Mouse (Mus musculus) G1E (cell line): ENCODE results near the gene Usp16. TPM values are rescaled to one million over a fixed set of nuclear protein-coding genes. Genes with fewer than 3 reads are reported as not detected.
"Not testable (repeated sequence)": the region's sequence is repeated elsewhere in the genome, so short reads cannot be mapped to it uniquely, and the experiment has no call there.

ENCODE experiments used
- ATAC-seq: 2 replicates; pipeline ENCODE4 v1.8.0; 2016; ENCODE audit warnings: mild to moderate bottlenecking; ENCODE audit not compliant: insufficient number of reproducible peaks, poor library complexity, low FRiP score, severe bottlenecking; ENCODE audit errors: extremely low read depth
- DNase-seq: peaks from one replicate; pipeline ENCODE4 v3.0.0; 2012; ENCODE audit warnings: low spot score
- H3K27me3 ChIP-seq: 2 replicates; pipeline ENCODE4 v1.6.1; 2012; ENCODE audit warnings: mild to moderate bottlenecking, low read length, inconsistent platforms; ENCODE audit not compliant: insufficient read depth
- H3K36me3 ChIP-seq: replicated peaks from 2 replicates; pipeline ENCODE3; 2012; ENCODE audit warnings: mild to moderate bottlenecking, inconsistent platforms
- H3K4me1 ChIP-seq: 2 replicates; pipeline ENCODE4 v1.6.1; 2012; ENCODE audit warnings: low read depth, low read length, inconsistent platforms, mixed read lengths; ENCODE audit not compliant: insufficient read depth
- H3K4me3 ChIP-seq: 2 replicates; pipeline ENCODE4 v1.5.1; 2012; ENCODE audit warnings: low read depth, mild to moderate bottlenecking, inconsistent platforms, low read length, moderate library complexity, mixed read lengths
- H3K9me3 ChIP-seq: replicated peaks from 2 replicates; pipeline ENCODE4 v1.6.1; 2012; ENCODE audit warnings: inconsistent platforms
- CTCF ChIP-seq: IDR thresholded peaks from 2 replicates; pipeline ENCODE4 v1.5.1; 2012; ENCODE audit warnings: low read depth, low read length, inconsistent platforms, mixed read lengths
- GATA1 ChIP-seq: IDR thresholded peaks from 2 replicates; pipeline ENCODE4 v1.6.1; 2012; ENCODE audit warnings: borderline replicate concordance, low read length, inconsistent platforms, mixed read lengths
- GATA2 ChIP-seq: IDR thresholded peaks from 2 replicates; pipeline ENCODE4 v1.6.1; 2012; ENCODE audit warnings: low read depth, low read length, inconsistent platforms, borderline replicate concordance
- POLR2AphosphoS5 ChIP-seq: IDR thresholded peaks from 2 replicates; pipeline ENCODE4 v1.6.1; 2012; ENCODE audit warnings: low read depth, low read length, inconsistent platforms; ENCODE audit not compliant: insufficient replicate concordance
- TAL1 ChIP-seq: conservative IDR thresholded peaks from 2 replicates; pipeline ENCODE4 v1.6.1; 2012; ENCODE audit warnings: low read depth, low read length, inconsistent platforms, mixed read lengths
- polyA plus RNA-seq: library from polyadenylated mRNA; stranded (reverse); fragments of >175 nt; gene quantifications from 2 replicates; pipeline ENCODE4 v1.2.3, GENCODE M21; 2012
- total RNA-seq, 2 experiments: library from RNA; stranded (forward) in 1 of 2; stranded (reverse) in 1 of 2; fragments of 200-1000 nt in 1 of 2; fragments of >200 nt in 1 of 2; fragmentation: Nextera tagmentation in 1 of 2; gene quantifications; 2 replicates each; pipeline ENCODE4 v1.2.3; 2014 to 2017

Usp16 gene
- total and polyA plus RNA-seq, 3 experiments: 14.2 to 86.5 (median 76.1) TPM

DNA sequence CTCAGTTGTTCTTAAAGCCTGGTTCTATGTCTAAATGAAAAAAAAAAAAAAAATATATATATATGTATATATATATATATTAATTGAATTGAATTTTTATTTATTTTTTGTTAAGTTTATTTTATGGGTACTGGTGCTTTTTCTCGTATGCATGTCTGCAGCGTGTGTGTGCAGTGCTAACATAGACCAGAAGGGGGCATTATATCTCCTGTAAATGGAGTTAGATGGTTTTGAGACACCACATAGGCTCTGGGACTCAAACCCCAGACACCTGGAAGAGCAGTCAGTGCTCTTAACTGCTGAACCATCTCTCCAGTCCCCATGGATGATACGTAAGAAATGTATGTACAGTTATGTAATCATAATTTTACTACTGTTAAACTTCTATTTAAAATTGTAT lies 4.2 kb downstream of the Usp16 start:
- no peak overlapping the region for H3K4me3 ChIP-seq
- DNase-seq: no peak
- H3K36me3 ChIP-seq: peaks cover 60% of the 10 kb centered on the region
- H3K27me3 ChIP-seq: no peaks in the 10 kb centered on the region
- H3K9me3 ChIP-seq: no peaks in the 10 kb centered on the region
- H3K4me1 ChIP-seq: peaks cover 23% of the 10 kb centered on the region
- no peak for ATAC-seq
- TF ChIP-seq GATA1: no peak
- TF ChIP-seq TAL1: no peak
- TF ChIP-seq GATA2: no peak
- no peak for TF ChIP-seq POLR2AphosphoS5
- no peak for TF ChIP-seq CTCF

- no peak for ATAC-seq
Measured at GRCm38 (mm10) chr16:87470579-87470978, 16.1 kb downstream of the Usp16 start.

GRCm38 (mm10) chr16:87484367-87484766 lies 29.9 kb downstream of the Usp16 start:
- no peaks in the 10 kb centered on the region for H3K9me3 ChIP-seq
- no peak for TF ChIP-seq CTCF
- TF ChIP-seq TAL1: no peak

More at GRCm38 (mm10) chr16:87470579-87470978, 16.1 kb downstream of the Usp16 start:
- TF ChIP-seq TAL1: no peak
- TF ChIP-seq GATA2: no peak
- TF ChIP-seq GATA1: no peak
- no peak for TF ChIP-seq POLR2AphosphoS5
- no peaks in the 10 kb centered on the region for H3K4me1 ChIP-seq
- H3K9me3 ChIP-seq: no peaks in the 10 kb centered on the region
- peaks cover 88% of the 10 kb centered on the region for H3K36me3 ChIP-seq
- H3K27me3 ChIP-seq: no peaks in the 10 kb centered on the region
- DNase-seq: no peak
- no peak overlapping the region for H3K4me3 ChIP-seq

GRCm38 (mm10) chr16:87486739-87487138 lies 32.2 kb downstream of the Usp16 start:
- Histone ChIP-seq H3K36me3 (peaks cover 95% of the 10 kb centered on the region), H3K4me3 (no peak overlapping the region), H3K9me3 (no peaks in the 10 kb centered on the region), H3K27me3 (no peaks in the 10 kb centered on the region), H3K4me1 (peaks cover 12% of the 10 kb centered on the region)
- DNase-seq: no peak
- no peak for TF ChIP-seq GATA1
- TF ChIP-seq GATA2: no peak
- TF ChIP-seq CTCF: no peak
- no peak for TF ChIP-seq TAL1
- TF ChIP-seq POLR2AphosphoS5: no peak
- ATAC-seq: no peak

More at GRCm38 (mm10) chr16:87484367-87484766, 29.9 kb downstream of the Usp16 start:
- Histone ChIP-seq H3K4me1 (peaks cover 11% of the 10 kb centered on the region), H3K27me3 (no peaks in the 10 kb centered on the region), H3K36me3 (peaks cover 90% of the 10 kb centered on the region), H3K4me3 (no peak overlapping the region)
- no peak for ATAC-seq
- DNase-seq: no peak

- no peak for DNase-seq
- H3K36me3 ChIP-seq: peaks cover 92% of the 10 kb centered on the region
- peaks cover 17% of the 10 kb centered on the region for H3K4me1 ChIP-seq
- ATAC-seq: no peak
- H3K4me3 ChIP-seq: no peak overlapping the region
- TF ChIP-seq GATA1: no peak
- no peak for TF ChIP-seq GATA2
- no peak for TF ChIP-seq POLR2AphosphoS5
- no peak for TF ChIP-seq CTCF
- TF ChIP-seq TAL1: no peak
- H3K27me3 ChIP-seq: no peaks in the 10 kb centered on the region
- H3K9me3 ChIP-seq: no peaks in the 10 kb centered on the region
Measured at GRCm38 (mm10) chr16:87488605-87489004, 34.1 kb downstream of the Usp16 start.

- not testable (repeated sequence) for H3K4me3 ChIP-seq, H3K9me3 ChIP-seq, DNase-seq, H3K27me3 ChIP-seq, ATAC-seq
- Histone ChIP-seq H3K4me1 (peaks cover 22% of the 10 kb centered on the region), H3K36me3 (peaks cover 65% of the 10 kb centered on the region)
Measured at GRCm38 (mm10) chr16:87492191-87492792, 37.8 kb downstream of the Usp16 start.

DNA sequence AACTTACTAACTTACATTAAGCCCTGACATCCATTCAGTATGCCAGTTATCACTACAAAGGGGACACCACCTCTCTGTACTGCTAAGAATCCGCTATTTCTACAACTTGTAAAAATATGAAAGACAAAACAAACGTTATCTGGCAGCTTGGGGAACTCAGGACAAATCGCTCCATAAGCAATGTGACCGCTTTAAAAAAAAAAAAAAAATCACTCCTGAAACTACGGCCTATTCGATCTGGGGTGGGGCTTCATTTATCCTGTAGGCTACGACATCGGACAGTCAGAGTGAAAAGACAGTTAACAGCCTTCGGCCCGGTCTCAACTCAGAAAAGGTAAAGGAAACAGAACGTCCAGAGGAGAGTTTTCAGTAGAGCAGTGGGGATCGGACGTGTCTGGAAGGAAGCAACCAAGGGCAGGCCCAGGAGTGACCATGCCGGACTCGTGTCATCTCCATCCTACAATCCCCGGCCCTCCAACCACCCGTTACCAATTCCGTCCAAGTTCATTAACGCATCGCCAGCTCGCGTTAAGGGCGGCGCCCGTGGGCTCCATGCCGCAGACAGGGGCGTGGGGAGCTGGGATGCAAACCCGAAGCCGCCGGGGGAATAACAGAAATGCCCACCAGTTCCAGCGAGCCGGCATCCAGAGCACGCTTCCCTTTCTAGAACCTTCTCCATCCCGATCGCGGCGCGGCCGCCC lies 40.6 kb downstream of the Usp16 start:
- Histone ChIP-seq H3K9me3 (no peaks in the 10 kb centered on the region), H3K27me3 (no peaks in the 10 kb centered on the region), H3K4me3 (peak overlapping the region; percentile 99), H3K4me1 (peaks cover 27% of the 10 kb centered on the region), H3K36me3 (peaks cover 41% of the 10 kb centered on the region)
- TF ChIP-seq CTCF (no peak), GATA2 (no peak), TAL1 (no peak), POLR2AphosphoS5 (no peak), GATA1 (no peak)
- DNase-seq: peak; percentile 9
- ATAC-seq: no peak
